Mouse (Mus musculus): ENCODE measurements around the gene Capn2. TPM values are rescaled to one million over a fixed set of nuclear protein-coding genes. Genes with fewer than 3 reads are reported as not detected.

Capn2 gene
- 167 to 244 TPM (median 240 TPM) in 3 replicates for total RNA-seq (2017)

- peak; percentile 78 for ATAC-seq (replicated peaks; ENCODE audit: insufficient number of reproducible peaks, low FRiP score, low TSS enrichment, poor library complexity, severe bottlenecking)
Measured at GRCm38 (mm10) chr1:182516758-182517676, at the start of gene Capn2. Gene Capn2 (minus strand): TSS chr1:182517608.

DNA sequence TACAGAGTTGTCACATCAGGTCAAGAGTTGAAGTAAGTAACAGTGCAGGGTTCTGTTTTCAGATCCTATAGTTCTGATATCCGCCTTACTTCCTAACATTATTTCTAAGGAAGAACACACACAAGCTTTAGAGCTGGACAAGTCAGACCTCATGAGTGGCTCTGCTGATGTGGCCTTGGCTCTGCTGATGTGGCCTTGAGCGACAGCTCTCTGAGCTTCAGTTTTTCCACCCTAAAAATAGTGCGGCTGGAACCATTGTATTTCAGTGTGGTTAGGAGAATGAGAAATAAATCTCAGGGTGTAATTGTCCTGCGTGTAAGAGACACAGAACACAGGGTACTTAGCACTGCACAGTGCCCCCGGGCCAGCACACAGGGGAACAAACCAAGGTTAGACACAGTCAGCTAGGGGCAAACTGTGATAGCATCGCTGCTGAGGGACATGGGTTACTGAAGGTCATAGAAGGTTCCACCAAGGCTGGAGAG lies 48.0 kb upstream of the Capn2 start:
- no peak for ATAC-seq (replicated peaks; ENCODE audit: insufficient number of reproducible peaks, low FRiP score, low TSS enrichment, poor library complexity, severe bottlenecking)

DNA sequence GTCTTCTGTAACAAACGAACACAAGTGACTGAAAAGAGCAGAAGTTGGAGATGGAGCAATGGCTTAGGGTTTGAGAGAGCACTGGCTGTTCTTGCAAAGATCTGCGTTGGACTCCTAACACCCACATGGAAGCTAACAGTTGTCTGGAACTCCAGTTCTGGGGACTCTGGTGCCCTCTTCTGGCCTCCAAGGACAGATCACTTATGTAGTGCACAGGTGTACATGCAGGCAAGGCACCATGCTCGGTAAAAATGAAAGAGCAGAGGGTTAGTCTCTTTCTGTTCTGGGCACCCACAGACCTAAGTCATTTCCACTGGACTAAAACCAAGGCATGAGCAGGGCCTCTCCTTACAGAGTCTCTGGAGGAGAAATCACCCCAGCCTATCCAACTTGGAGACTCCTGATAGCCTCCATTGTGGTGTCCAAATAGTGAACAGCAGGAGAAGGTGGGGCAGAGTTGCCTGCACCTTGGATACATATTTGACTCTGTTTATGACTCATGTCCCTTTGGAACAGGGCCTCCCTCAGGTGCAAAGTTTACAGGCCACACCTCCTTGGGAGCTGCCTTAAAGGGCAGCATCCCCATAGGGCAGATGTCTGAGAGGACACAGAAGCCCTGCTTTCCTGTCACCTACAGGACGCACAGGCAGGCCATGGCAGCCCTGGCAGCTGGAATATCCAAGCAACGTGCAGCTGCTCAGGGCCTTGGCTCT lies 47.2 kb upstream of the Capn2 start, which contains the start of gene Capn8:
Capn8 (plus strand) TSS at position 600 of the 713 bp plus-strand sequence.
- ATAC-seq (replicated peaks; ENCODE audit: insufficient number of reproducible peaks, low FRiP score, low TSS enrichment, poor library complexity, severe bottlenecking): no peak

DNA sequence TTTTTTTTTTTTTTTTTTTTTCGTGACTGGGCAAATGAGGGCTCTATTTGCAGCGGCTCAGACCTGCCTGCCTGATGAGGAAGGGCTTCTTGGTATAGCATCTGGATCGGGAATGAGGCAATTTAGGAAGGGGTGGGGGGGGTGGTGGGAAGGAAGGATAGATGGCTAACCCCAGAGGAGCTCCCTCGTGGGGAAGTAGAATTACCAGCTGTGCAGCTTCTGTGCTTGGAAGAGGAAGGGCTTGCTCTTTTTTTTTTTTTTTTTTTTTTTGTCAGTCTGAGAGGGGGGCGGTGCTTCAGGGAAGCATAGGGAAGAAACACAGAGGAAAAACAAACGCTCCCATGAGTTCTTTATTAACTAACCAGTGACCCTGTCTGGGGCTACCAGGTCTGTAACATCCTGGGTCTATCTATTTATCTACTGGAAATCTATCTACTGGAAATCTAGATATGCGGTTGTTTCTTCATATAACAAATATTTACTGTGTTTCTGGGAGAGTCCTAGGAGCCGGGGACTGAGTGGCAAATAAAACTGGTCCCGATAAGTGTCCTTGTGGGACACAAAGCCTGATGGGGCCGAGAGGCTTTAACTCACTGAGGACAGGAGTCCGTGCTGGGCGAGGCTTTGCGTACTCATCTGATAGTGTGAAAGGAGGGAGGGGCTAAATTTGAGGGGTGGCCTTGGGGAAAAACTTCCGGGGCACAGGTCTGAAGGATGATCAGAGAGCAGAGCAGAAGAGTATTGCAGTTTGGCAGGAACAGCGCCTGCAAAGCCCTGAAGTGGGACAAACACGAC lies 45.4 kb upstream of the Capn2 start:
- ATAC-seq (replicated peaks; ENCODE audit: insufficient number of reproducible peaks, low FRiP score, low TSS enrichment, poor library complexity, severe bottlenecking): no peak

- no peak for ATAC-seq (replicated peaks; ENCODE audit: insufficient number of reproducible peaks, low FRiP score, low TSS enrichment, poor library complexity, severe bottlenecking)
Measured at GRCm38 (mm10) chr1:182561945-182562514, 44.6 kb upstream of the Capn2 start.

DNA sequence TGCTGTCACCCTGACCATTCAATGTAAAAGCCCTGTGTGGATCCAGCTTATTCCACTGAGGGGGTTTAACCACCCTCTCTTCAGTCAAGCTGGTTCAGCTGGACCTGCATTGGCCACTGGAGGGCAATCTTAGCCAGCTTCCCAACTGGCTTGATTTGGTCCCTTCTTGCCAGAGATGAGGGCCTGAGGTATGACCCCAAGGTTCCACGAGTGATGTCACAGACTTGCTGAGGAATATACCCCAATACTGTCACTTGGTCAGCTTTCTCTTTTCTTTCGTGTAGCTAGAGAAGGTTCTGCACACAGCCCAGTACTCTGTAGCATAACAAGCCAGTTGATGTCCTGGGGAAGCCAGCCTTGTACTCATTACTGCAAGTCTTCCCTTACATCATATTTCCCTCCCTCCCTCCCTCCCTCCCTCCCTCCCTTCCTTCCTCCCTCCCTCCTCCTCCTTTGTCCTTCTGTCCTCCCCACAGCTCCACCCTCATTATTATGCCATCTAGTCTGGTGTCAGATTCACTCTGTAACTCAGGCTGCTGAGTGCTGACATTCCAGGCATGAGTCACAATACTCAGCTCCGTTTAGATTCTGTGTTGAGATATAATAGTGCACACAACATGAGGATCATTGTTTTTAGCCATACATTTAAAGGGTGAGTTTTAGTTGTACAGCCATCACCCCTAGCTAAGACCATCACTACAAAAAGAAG lies 43.1 kb upstream of the Capn2 start:
- ATAC-seq (replicated peaks; ENCODE audit: insufficient number of reproducible peaks, low FRiP score, low TSS enrichment, poor library complexity, severe bottlenecking): no peak

- no peak for ATAC-seq (replicated peaks; ENCODE audit: insufficient number of reproducible peaks, low FRiP score, low TSS enrichment, poor library complexity, severe bottlenecking)
Measured at GRCm38 (mm10) chr1:182559530-182559929, 42.1 kb upstream of the Capn2 start.

DNA sequence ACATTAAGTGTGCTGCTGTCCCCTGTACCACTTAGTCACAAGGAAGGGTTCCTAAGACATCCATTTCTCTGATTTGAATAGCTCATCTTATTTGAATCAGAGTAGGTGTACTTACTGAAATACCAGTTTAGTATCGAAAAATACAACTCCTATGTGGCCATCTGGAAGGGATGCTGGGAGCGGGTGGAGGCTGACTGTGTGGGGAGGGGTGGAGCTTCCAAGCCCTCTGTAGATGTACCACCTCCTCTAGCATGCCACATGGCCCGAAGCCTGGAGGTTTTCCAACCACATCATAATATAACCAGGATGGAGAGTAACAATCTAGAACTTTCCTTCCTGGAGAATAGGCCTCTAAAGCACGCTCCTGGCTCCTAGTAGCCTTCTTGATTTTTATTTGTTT lies 40.9 kb upstream of the Capn2 start:
- ATAC-seq (replicated peaks; ENCODE audit: insufficient number of reproducible peaks, low FRiP score, low TSS enrichment, poor library complexity, severe bottlenecking): no peak

GRCm38 (mm10) chr1:182553649-182554375 lies 36.4 kb upstream of the Capn2 start:
- ATAC-seq (replicated peaks; ENCODE audit: insufficient number of reproducible peaks, low FRiP score, low TSS enrichment, poor library complexity, severe bottlenecking): 0 out of 2 replicates have a peak, but pooled peaks have one; percentile 49

GRCm38 (mm10) chr1:182550761-182551160 lies 33.4 kb upstream of the Capn2 start:
- no peak for ATAC-seq (replicated peaks; ENCODE audit: insufficient number of reproducible peaks, low FRiP score, low TSS enrichment, poor library complexity, severe bottlenecking)

GRCm38 (mm10) chr1:182543906-182544305 lies 26.5 kb upstream of the Capn2 start:
- no peak for ATAC-seq (replicated peaks; ENCODE audit: insufficient number of reproducible peaks, low FRiP score, low TSS enrichment, poor library complexity, severe bottlenecking)

DNA sequence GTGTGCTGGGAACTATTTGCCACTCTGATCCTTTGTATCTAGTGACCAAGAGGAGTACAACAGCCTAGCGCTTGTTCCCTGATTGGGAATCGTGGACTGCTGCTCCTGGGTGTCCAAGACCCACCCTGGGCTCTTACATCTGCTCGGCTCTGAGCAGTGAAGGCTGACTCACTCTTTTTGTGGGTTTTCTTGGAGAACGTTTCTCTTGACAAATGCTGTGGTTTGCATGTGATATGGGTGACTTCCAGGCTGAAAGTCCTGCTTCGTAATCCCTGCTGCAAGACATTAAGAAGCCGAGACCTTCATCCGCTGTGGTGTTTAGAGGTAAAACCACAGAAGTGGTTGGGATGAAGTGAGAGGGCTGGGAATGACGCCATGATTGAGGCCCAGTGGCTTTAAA lies 25.7 kb upstream of the Capn2 start:
- ATAC-seq (replicated peaks; ENCODE audit: insufficient number of reproducible peaks, low FRiP score, low TSS enrichment, poor library complexity, severe bottlenecking): no peak

DNA sequence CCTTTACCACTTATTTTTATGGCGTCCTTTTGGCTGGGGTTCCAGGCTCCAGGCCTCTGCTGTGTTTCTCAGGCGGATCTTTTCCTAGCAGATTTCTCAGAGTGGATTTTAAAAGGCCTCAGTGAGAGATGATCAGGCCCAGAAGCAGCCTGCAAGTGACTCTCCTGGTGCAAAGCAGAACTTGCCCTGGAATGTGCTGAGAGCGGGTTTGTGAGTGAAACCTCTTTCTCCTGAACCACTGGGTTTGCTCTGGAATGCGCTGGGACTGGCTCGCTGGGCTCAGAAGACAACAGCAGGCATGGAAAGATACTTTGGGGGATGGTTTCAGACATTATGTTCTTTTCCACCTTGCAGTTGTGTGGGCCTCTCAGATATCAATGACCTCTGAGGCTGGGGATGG lies 24.7 kb upstream of the Capn2 start:
- no peak for ATAC-seq (replicated peaks; ENCODE audit: insufficient number of reproducible peaks, low FRiP score, low TSS enrichment, poor library complexity, severe bottlenecking)

GRCm38 (mm10) chr1:182539023-182539940 lies 21.9 kb upstream of the Capn2 start:
- peak; percentile 90 for ATAC-seq (replicated peaks; ENCODE audit: insufficient number of reproducible peaks, low FRiP score, low TSS enrichment, poor library complexity, severe bottlenecking)

DNA sequence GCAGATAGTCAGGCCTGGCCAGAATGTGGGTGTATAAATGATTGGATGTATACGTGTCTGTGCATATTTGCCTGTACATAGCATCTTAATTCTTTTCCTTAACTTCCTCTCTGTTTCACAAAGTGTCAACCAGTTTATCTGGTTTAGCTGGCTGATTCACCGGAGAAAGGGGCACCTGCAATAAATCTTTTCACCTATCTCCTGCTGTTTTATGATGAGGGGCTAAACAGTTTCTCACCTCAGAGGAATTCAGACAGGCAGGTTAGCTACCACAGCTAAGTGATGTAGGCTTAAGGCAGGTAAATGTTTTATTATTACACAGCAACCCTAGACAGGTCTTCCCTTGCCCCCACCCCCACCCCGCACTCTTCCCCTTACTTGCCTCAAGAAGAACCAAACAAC lies 17.7 kb upstream of the Capn2 start:
- ATAC-seq (replicated peaks; ENCODE audit: insufficient number of reproducible peaks, low FRiP score, low TSS enrichment, poor library complexity, severe bottlenecking): no peak

DNA sequence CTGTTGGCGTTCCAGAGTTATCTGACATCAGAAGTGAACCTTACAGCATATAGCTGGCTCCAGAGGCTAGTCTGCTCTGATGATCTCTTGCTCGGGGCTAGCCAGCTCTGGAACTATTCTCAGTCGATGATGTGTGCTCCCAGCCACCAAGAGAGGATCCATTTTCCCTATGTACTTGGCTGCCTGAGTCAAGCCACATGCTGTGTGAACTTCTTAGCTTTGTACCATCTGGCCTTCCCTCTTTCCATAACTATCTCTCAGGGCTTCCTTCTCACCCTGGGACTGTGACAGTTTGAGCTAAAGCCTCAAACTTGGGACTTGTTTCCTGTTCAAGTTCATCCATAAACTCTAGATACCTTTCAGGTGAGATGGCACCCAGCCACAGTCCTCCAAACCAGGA lies 16.2 kb upstream of the Capn2 start:
- ATAC-seq (replicated peaks; ENCODE audit: insufficient number of reproducible peaks, low FRiP score, low TSS enrichment, poor library complexity, severe bottlenecking): no peak

Data from monocyte, adult 5-6 weeks (primary cell).